Mouse (Mus musculus) cerebellum, adult 18-20 months (tissue): Measurements from ENCODE around the gene Pfdn5.

Experiments
- DNase-seq, 2 experiments: peaks; one replicate each; pipeline ENCODE4 v3.0.0; 2021

Pfdn5 gene

GRCm38 (mm10) chr15:102377163-102377543 is 51.2 kb downstream of the Pfdn5 start:
- DNase-seq: peak; percentile 41 to 54

- DNase-seq: peak in 1 of 2 experiments; percentile 20
Measured at GRCm38 (mm10) chr15:102377810-102378262, 51.9 kb downstream of the Pfdn5 start.
